Comparison of ENCODE assay signal across 13 mouse cellular contexts in the genomic region with DNA sequence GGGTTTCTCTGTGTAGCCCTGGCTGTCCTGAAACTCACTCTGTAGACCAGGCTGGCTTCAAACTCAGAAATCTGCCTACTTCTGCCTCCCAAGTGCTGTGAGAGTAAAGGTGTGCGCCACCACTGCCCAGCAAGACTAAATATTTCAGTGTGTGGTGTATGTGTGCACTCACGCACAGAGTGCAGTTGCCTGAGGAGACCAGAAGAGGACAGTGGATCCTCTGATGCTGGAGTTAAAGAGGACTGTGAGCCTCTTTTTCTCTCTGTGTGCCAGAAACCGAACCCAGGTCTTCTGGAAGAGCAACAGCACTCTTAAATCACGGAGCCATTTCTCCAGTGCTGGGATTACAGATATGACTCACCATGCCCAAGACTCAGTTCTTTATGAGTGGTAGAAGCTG. TPM values are rescaled to one million over a fixed set of nuclear protein-coding genes. Genes with fewer than 3 reads are reported as not detected.
A peak's percentile ranks its signal among the peaks of the same experiment; 100 is the strongest.
DNase-seq lines count a peak whose midpoint lies in the region; ATAC-seq and TF ChIP-seq lines count a peak whose summit lies in the region.
"Had no signal": no experiment of that assay in that cellular context is flagged by ENCODE, and none has a peak within 500 bp of the region (broad histone marks: within the 10 kb centered on the region; RNA-seq: fewer than 3 reads in every experiment).

No protein-coding gene starts in this region.

- peak; percentile 30; the same call in 1 of the 2 replicates for TF ChIP-seq CTCF in lung, embryonic 14.5 days (IDR thresholded peaks at IDR 0.05; ENCODE audit: low read depth)

- H3K4me3 ChIP-seq in forebrain, embryonic 15.5 days: peak overlapping the region; percentile 85; the same call in 1 of the 2 replicates
- no peak overlapping the region for H3K4me3 ChIP-seq in forebrain, embryonic 10.5 days
- no peak overlapping the region for H3K4me3 ChIP-seq in lung, embryonic 14.5 days (ENCODE audit: low read depth, low read length)
- H3K4me3 ChIP-seq: intestine, embryonic 15.5 days had no signal

- no peak for ATAC-seq in forebrain, embryonic 15.5 days (replicated peaks)
- ATAC-seq in lung, embryonic 14.5 days (ENCODE audit: insufficient read depth): no peak
- ATAC-seq: intestine, embryonic 15.5 days; liver, postnatal 0 days; midbrain, embryonic 13.5 days had no signal

- no peak for DNase-seq in forebrain, embryonic 10.5 days (ENCODE audit: extremely low spot score, low spot score)
- DNase-seq in lung, embryonic 14.5 days: no peak
- no peak for DNase-seq in lung, postnatal 36 days
- peak; percentile 33 for DNase-seq in CD4-positive helper T cell, adult 2 months (ENCODE audit: low read depth, low spot score)
- DNase-seq in NIH3T3 (ENCODE audit: low read depth): peak; percentile 14
- no peak for DNase-seq in thymus, postnatal 14 days

- H3K4me2 ChIP-seq in forebrain, embryonic 15.5 days (replicated peaks): no peak overlapping the region
- H3K4me2 ChIP-seq in lung, embryonic 14.5 days: no peak overlapping the region

- 95% methylated on average over 4 of the region's 4 CpGs for WGBS in forebrain, embryonic 15.5 days
- WGBS in forebrain, embryonic 10.5 days: 91% methylated on average over 4 of the region's 4 CpGs
- WGBS in lung, embryonic 14.5 days: 89% methylated on average over 4 of the region's 4 CpGs

- no peaks in the 10 kb centered on the region for H3K9me3 ChIP-seq in forebrain, embryonic 15.5 days
- H3K9me3 ChIP-seq in forebrain, embryonic 10.5 days: no peaks in the 10 kb centered on the region
- no peaks in the 10 kb centered on the region for H3K9me3 ChIP-seq in lung, embryonic 14.5 days (ENCODE audit: low read depth, low read length)
- H3K9me3 ChIP-seq: heart, embryonic 13.5 days; intestine, embryonic 15.5 days; midbrain, embryonic 13.5 days had no signal

- H3K4me1 ChIP-seq in forebrain, embryonic 15.5 days: peaks cover 43% of the 10 kb centered on the region
- peaks cover 45% of the 10 kb centered on the region for H3K4me1 ChIP-seq in forebrain, embryonic 10.5 days
- H3K4me1 ChIP-seq in lung, embryonic 14.5 days (ENCODE audit: insufficient read depth): peaks cover 4% of the 10 kb centered on the region; the same call in 1 of the 2 replicates

- peak overlapping the region; percentile 90; the same call in 1 of the 2 replicates for H3K27ac ChIP-seq in forebrain, embryonic 15.5 days (replicated peaks)
- no peak overlapping the region for H3K27ac ChIP-seq in forebrain, embryonic 10.5 days
- H3K27ac ChIP-seq in lung, embryonic 14.5 days (ENCODE audit: low read depth): no peak overlapping the region
- H3K27ac ChIP-seq: heart, embryonic 13.5 days; macrophage had no signal

- no peaks in the 10 kb centered on the region for H3K36me3 ChIP-seq in forebrain, embryonic 15.5 days
- H3K36me3 ChIP-seq in forebrain, embryonic 10.5 days (replicated peaks): peaks cover 19% of the 10 kb centered on the region
- peaks cover 25% of the 10 kb centered on the region for H3K36me3 ChIP-seq in lung, embryonic 14.5 days (ENCODE audit: insufficient read depth)

- H3K9ac ChIP-seq in forebrain, embryonic 15.5 days (replicated peaks): no peak overlapping the region
- no peak overlapping the region for H3K9ac ChIP-seq in lung, embryonic 14.5 days
- H3K9ac ChIP-seq: heart, embryonic 13.5 days; intestine, embryonic 15.5 days; liver, postnatal 0 days; midbrain, embryonic 13.5 days had no signal

- no peaks in the 10 kb centered on the region for H3K27me3 ChIP-seq in forebrain, embryonic 15.5 days
- H3K27me3 ChIP-seq in forebrain, embryonic 10.5 days (ENCODE audit: poor library complexity, severe bottlenecking): no peaks in the 10 kb centered on the region
- H3K27me3 ChIP-seq in lung, embryonic 14.5 days (ENCODE audit: insufficient read depth, low read length): no peaks in the 10 kb centered on the region
- H3K27me3 ChIP-seq: heart, embryonic 13.5 days; intestine, embryonic 15.5 days; midbrain, embryonic 13.5 days had no signal

RNA-seq across cellular contexts. Expression of a gene that starts 1.7 kb away (rescaled TPM):
- 3.3 and 3.4 TPM in 2 replicates for polyA plus RNA-seq in forebrain, embryonic 15.5 days (2015; fragmentation: Nextera tagmentation; extraction: Ambion mirVana)
- polyA plus RNA-seq in forebrain, embryonic 10.5 days (2016; fragmentation: Nextera tagmentation; extraction: Ambion mirVana): 1.9 and 2.2 TPM in 2 replicates
- polyA plus RNA-seq in lung, embryonic 14.5 days (2014; fragmentation: Nextera tagmentation; extraction: Ambion mirVana): 6.6 and 7.8 TPM in 2 replicates

RNA-seq across cellular contexts. Expression of a gene that starts 18.2 kb away (rescaled TPM):
- polyA plus RNA-seq in forebrain, embryonic 15.5 days (2015; fragmentation: Nextera tagmentation; extraction: Ambion mirVana): 4.4 TPM in 2 replicates
- polyA plus RNA-seq in forebrain, embryonic 10.5 days (2016; fragmentation: Nextera tagmentation; extraction: Ambion mirVana): 5.5 and 6.6 TPM in 2 replicates
- 10.8 and 11.1 TPM in 2 replicates for polyA plus RNA-seq in lung, embryonic 14.5 days (2014; fragmentation: Nextera tagmentation; extraction: Ambion mirVana)
- polyA plus RNA-seq: erythroblast, embryonic 14.5 days; macrophage had no signal

RNA-seq across cellular contexts. Expression of a gene that starts 30.7 kb away (rescaled TPM):
- polyA plus RNA-seq in forebrain, embryonic 15.5 days (2015; fragmentation: Nextera tagmentation; extraction: Ambion mirVana): 7.0 and 8.0 TPM in 2 replicates
- 9.6 and 10.7 TPM in 2 replicates for polyA plus RNA-seq in forebrain, embryonic 10.5 days (2016; fragmentation: Nextera tagmentation; extraction: Ambion mirVana)
- polyA plus RNA-seq in lung, embryonic 14.5 days (2014; fragmentation: Nextera tagmentation; extraction: Ambion mirVana): 19.6 and 20.2 TPM in 2 replicates

RNA-seq across cellular contexts. Expression of a gene that starts 32.9 kb away (rescaled TPM):
- 0.13 and 0.29 TPM in 2 replicates for polyA plus RNA-seq in forebrain, embryonic 15.5 days (2015; fragmentation: Nextera tagmentation; extraction: Ambion mirVana)
- 0.10 TPM in 2 replicates for polyA plus RNA-seq in forebrain, embryonic 10.5 days (2016; fragmentation: Nextera tagmentation; extraction: Ambion mirVana)
- 1.3 and 1.6 TPM in 2 replicates for polyA plus RNA-seq in lung, embryonic 14.5 days (2014; fragmentation: Nextera tagmentation; extraction: Ambion mirVana)

RNA-seq across cellular contexts. Expression of a gene that starts 50.5 kb away (rescaled TPM):
- 291 and 305 TPM in 2 replicates for polyA plus RNA-seq in forebrain, embryonic 15.5 days (2015; fragmentation: Nextera tagmentation; extraction: Ambion mirVana)
- polyA plus RNA-seq in forebrain, embryonic 10.5 days (2016; fragmentation: Nextera tagmentation; extraction: Ambion mirVana): 156 and 163 TPM in 2 replicates
- 139 and 155 TPM in 2 replicates for polyA plus RNA-seq in lung, embryonic 14.5 days (2014; fragmentation: Nextera tagmentation; extraction: Ambion mirVana)

Comparison
In these comparisons a context has a peak if more than half of its experiments do, and no peak if none do; other contexts are left out.
1. DNase-seq: peak in CD4-positive helper T cell, adult 2 months (single experiment) and NIH3T3 (single experiment); none in forebrain, embryonic 10.5 days (single experiment), lung, embryonic 14.5 days (single experiment), lung, postnatal 36 days (single experiment) and thymus, postnatal 14 days (single experiment).